Mouse (Mus musculus): Measurements from ENCODE around the gene Pde9a.

DNA sequence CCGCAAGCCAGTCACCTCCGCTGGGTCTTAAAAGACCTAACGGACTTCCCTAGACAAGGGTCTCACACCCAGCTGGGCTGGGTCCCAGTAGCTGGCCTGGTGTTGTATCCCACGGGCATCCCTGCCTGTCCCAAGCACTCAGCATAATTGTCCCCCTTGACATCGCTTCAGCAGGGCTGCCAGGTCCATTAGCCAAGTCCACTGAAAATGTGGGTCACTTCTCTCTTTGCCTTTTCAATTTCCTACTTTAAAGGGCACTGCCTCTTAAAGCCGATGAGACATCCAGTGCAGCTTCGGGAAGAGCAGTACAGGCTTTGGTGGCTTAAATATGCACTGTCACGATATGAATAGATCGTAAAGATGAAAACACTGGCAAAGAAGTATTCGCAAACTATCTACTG lies 7.6 kb upstream of the Pde9a start:
- TF ChIP-seq POLR2A (IDR thresholded peaks at IDR 0.05; ENCODE audit: low read depth, low read length) (no peak), CTCF (IDR thresholded peaks at IDR 0.05; ENCODE audit: borderline replicate concordance, insufficient read depth, low read length) (no peak)
